Mouse (Mus musculus) fat pad, adult 2 months (tissue): ENCODE data around the gene Otol1.

Experiments
- DNase-seq: peaks from one replicate; pipeline ENCODE4 v3.0.0-alpha.2; 2011; ENCODE audit warnings: low read depth, low spot score; ENCODE audit errors: extremely low read depth

Otol1 gene

DNA sequence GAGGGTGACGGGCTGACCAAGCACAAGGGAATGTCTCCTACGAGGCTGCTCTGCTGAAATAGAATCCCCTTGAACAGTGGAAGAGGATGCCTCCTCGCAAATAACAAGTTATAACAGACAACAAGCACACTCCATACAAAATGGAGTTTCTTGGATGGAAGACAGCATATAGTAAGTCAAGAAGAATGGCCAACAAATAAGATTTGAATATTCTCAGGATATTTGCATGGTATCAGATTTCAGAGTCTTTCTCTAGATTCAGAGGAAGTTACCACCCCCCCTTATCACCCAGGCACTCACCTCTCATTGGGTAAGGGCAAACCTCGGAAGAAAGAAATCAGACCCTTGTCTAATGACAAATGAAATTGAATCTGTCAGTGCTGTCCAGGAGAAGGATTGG is at the start of gene Otol1:
Otol1 (plus strand) TSS at position 301 of the 400 bp plus-strand sequence.
- no peak for DNase-seq

DNA sequence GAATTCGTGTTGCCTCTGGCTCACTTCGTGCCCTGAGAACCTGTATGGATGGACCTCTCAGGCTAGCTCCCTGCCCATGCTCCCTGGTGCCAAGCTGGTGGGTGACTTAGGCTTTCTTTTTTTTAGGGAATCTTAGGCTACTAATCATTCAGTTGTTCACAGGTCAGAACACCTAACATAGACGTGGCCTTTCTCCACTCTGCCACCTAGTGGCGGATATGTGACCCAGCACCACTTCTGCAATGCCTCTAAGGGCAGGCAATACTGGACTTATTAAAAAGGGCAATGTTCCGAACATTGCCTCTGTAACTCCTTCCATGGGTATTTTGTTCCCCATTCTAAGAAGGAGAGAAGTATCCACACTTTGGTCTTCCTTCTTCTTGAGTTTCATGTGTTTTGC is 45.2 kb upstream of the Otol1 start:
- DNase-seq: no peak

DNA sequence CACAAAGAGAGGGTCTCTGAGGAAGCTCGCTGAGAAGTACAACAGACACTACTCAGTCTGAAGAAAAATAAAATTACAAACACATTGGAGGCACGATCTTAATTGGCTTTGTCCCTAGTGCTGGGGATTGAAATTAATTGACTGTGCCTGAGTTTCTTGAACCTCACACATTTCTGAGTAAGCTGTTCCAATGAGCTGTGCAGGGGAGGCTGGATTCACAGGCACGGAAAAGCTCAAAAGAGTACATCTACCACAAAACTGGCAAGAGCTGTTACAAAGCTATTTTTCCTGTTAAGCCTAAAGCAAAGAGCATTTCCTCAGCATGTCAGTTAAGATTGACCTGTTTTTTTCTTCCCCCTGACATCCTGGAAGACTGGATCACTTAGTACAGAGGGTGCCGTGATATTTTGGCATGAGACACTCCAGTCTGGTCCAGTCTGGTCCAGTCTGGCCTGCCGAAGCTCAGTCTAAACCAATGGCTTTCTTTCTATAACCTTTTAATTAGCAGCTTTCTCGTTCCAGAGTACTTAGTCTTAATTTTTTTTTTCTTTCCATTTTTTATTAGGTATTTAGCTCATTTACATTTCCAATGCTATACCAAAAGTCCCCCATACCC is 35.8 kb upstream of the Otol1 start:
- no peak for DNase-seq

DNA sequence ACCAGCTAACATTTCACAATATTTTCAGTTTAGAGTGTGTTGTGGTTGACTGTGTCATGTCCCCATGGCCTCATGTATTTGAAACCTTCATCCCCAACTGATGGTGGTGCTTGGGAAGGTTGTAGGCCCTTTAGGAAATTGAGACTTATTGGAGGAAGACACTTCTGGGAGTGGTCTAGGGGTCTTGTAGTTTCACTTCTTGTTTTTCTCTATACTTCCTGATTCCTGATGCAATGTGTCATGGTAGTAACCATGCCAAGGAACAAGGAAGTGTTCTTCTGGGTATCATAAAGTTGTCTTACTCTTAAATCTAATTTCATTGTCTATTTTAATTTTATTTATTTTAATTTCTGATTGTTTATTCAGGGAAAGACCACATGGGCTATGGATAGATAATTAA is 29.3 kb upstream of the Otol1 start:
- no peak for DNase-seq

DNA sequence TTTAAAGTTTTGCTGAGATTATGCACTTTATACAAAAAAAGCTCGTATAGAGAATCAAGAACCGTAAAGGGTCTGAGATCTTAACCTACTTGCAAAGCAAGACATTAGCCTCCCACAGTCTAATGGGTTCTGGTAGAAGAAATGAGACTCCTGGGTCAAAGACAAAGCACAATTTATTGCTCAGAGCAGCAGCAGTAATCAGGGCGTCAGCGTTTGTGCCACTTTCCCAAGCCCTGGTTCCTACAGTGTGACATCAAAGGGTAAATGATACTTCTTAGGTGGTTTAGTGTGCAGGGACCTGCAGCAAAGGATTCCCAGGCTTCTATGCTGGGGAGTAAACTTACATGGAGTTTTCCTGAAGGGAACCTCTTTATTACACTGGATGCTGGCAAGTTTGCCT is 13.6 kb upstream of the Otol1 start:
- no peak for DNase-seq

DNA sequence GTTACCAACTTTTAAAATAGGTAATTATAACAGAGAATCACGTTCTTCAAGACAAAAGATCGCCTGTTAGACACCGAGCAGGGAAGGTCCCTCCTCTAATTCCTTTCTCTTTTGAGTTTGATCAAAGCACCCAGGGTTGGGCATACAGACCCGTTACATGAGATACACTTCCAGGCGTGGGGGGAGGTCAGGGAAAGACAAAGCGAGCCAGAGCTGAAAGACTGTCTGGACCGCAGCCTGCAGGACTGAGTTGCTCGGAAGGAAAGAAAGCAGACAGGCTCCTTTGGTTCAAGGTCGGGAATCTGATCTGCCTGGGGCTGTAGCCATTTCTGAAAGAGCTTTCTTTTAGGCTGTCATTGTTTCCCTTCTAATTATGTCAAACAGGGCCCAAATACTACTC is 5.9 kb upstream of the Otol1 start:
- no peak for DNase-seq

DNA sequence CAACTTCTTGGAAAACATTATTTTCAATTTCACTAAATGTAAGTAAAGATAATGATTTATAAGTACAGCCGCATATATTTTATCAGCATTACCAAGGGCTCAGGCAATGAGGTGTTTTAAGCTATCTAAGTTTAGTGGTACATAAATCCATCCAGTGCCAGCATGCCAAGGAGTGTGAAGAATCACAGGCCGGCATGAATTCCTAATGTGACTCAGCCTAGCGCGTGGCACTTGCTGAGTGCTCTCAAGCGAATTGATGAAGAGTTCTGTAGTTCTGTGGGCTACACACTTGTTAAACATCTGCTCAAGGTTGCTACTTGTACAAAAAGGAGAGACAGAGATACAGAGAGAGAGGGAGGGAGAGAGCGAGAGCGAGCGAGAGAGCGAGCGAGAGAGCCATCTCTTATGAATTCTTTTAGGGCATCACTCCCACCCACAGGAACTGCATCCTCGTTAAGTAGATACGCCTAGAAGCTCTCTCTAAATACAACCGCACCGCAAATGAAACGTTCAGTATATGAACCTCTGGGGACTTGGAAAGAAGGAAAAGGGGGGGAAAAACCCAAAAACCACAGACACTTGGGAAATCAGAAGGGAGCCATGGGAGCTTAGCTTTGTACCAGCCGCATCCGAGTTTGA is 4.2 kb upstream of the Otol1 start:
- no peak for DNase-seq

DNA sequence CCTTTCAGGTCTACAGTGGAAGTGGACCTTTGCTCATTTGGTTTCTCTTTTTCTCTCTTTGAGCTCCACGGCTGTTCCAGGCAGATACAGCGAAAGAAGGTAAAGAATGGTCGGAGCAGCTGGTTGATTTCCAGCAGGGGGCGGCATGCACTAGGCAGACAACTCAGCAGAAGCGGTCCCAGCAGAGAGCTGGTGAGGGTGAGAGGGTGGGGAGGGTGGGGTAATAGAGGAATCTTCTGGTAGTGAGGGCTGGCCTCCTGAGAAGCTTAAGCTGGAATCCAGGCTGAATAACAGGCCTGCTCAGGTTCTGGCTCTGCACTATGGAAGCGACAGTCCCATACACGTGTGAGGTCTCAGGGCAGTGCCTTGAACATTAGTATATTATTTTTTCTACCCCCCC is 3.5 kb upstream of the Otol1 start:
- no peak for DNase-seq

DNA sequence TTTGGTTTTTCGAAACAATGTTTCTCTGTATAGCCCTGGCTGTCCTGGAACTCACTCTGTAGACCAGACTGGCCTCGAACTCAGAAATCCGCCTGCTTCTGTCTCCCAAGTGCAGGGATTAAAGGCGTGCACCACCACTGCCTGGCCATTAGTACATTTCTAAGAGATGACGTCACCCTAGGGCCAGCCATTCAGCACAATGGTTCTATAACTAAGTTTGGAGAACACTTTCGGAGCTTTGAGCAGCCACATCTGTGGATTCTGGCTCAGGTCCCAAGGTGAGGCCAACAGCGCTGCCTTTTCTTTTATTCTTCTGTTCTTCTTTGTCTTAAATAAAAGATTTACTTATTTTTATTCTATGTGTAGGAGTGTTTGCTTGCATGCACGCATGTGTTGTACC is 3.0 kb upstream of the Otol1 start:
- no peak for DNase-seq

DNA sequence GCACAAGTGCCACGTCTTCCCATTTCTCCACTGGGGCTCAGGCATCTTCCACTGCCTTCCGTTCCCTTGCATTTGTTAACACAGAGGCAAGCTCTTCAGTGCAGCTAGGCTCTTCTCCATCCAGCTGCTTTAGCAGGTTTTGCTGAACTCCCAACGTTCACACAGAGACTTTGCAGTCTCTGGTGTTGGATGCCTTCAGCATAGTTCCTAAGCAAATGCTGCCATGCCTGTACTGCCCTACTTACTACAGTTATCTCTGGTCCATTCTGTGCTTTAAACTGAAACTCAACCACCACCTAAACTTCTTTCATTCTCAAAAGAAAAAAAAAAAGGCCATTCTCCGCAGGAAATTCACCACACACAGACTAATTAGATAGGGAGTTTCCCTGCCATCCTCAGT is 5.2 kb downstream of the Otol1 start:
- no peak for DNase-seq

DNA sequence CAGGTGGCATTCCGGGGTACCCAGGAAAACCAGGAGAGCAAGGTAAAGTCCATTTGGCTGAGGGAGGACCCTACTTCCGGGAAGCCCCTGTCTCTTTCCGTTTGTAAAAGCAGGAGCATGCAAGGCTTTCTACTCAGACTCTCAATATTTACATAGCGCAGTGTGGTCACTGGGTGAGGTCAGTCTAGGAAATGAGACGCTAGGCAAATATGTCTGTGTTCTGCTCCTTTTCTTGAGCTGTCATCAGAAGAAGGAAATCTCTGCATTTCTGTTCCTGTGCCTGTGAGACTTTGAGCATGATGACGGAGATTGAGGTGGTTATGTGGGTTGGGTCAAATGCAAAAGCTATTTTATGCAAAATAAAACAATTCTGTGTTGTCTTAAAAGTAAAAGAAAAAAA is 19.2 kb downstream of the Otol1 start:
- DNase-seq: no peak

DNA sequence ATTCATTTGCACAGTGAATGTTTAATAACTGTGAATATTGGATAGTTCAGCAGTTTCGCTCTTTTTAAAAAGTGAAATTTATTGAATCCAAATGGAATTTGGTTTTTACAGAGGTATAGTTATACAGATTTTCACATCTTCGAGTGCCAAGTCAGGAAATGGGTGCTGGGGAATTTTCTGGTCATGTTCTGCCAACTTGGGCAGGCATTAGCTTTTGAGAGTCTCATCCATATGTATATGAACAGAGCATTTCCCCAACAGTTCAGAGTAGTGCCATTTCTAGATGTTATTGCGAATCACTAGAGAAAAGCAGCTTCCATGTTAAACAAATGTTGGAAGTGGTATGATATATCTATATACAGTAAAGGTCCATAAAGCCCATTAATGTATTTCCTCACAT is 21.8 kb downstream of the Otol1 start:
- DNase-seq: no peak

DNA sequence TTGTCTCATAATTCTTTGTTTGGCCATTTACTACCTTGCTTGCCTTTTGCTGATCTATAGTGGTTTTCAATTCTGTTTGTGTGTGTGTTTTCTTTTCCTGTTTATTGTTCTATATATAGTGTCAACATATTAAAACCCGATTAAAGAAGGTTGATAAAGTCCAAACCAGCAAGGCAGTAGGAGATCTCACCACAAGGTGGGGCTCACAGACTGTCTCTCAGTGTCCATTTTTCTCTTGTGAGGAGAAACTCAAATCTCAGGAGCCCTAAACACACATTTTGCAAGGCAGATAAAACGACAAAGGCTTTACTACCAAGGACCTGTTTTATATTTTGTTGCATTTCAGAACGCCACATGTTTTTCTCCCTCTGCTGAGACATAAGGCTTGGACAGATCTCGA is 28.2 kb downstream of the Otol1 start:
- DNase-seq: no peak
